Mouse (Mus musculus): ENCODE measurements around the gene Mmrn1. TPM values are rescaled to one million over a fixed set of nuclear protein-coding genes. Genes with fewer than 3 reads are reported as not detected.
A peak's percentile ranks its signal among the peaks of the same experiment; 100 is the strongest.

Mmrn1 gene
- polyA plus RNA-seq, 1 experiment from 2014 or later = 1.4 TPM

GRCm38 (mm10) chr6:60995596-60995995 is 70.8 kb downstream of the Mmrn1 start:
- no peaks in the 10 kb centered on the region for H3K9me3 ChIP-seq (replicated peaks; ENCODE audit: low read length)
- no peak overlapping the region for H3K4me3 ChIP-seq (replicated peaks; ENCODE audit: low read depth, low read length)
- no peak overlapping the region for H3K27ac ChIP-seq
- ATAC-seq (replicated peaks; ENCODE audit: low FRiP score, low read depth) (no peak), DNase-seq (ENCODE audit: low spot score) (no peak)
- no peak overlapping the region for H3K9ac ChIP-seq (ENCODE audit: low read depth, low read length)
- no peaks in the 10 kb centered on the region for H3K27me3 ChIP-seq (ENCODE audit: insufficient read depth, low read length)
- H3K36me3 ChIP-seq (ENCODE audit: insufficient read depth, low read length) = no peaks in the 10 kb centered on the region
- no peak overlapping the region for H3K4me2 ChIP-seq (ENCODE audit: low read length)
- WGBS = 62% methylated on average over 6 of the region's 6 CpGs
- no peaks in the 10 kb centered on the region for H3K4me1 ChIP-seq (replicated peaks; ENCODE audit: insufficient read depth, low read length)
- no peak for TF ChIP-seq CTCF (IDR thresholded peaks at IDR 0.05; ENCODE audit: low read depth)

GRCm38 (mm10) chr6:60996328-60996727 is 71.6 kb downstream of the Mmrn1 start:
- H3K4me1 ChIP-seq (replicated peaks; ENCODE audit: insufficient read depth, low read length) = no peaks in the 10 kb centered on the region
- H3K9me3 ChIP-seq (replicated peaks; ENCODE audit: low read length) = no peaks in the 10 kb centered on the region
- WGBS = 72% methylated on average over 1 of the region's 1 CpGs
- no peak for ATAC-seq (replicated peaks; ENCODE audit: low FRiP score, low read depth)
- H3K9ac ChIP-seq (ENCODE audit: low read depth, low read length) = no peak overlapping the region
- H3K4me3 ChIP-seq (replicated peaks; ENCODE audit: low read depth, low read length) = no peak overlapping the region
- TF ChIP-seq CTCF (IDR thresholded peaks at IDR 0.05; ENCODE audit: low read depth) = no peak
- H3K27ac ChIP-seq = 0 out of 2 replicates have a peak overlapping the region, but pooled peaks have one; percentile 20
- no peaks in the 10 kb centered on the region for H3K27me3 ChIP-seq (ENCODE audit: insufficient read depth, low read length)
- DNase-seq (ENCODE audit: low spot score) = no peak
- no peaks in the 10 kb centered on the region for H3K36me3 ChIP-seq (ENCODE audit: insufficient read depth, low read length)
- H3K4me2 ChIP-seq (ENCODE audit: low read length) = no peak overlapping the region

- DNase-seq (ENCODE audit: low spot score) (no peak), ATAC-seq (replicated peaks; ENCODE audit: low FRiP score, low read depth) (no peak)
- WGBS = 89% methylated on average over 6 of the region's 6 CpGs
- no peaks in the 10 kb centered on the region for H3K4me1 ChIP-seq (replicated peaks; ENCODE audit: insufficient read depth, low read length)
- H3K27me3 ChIP-seq (ENCODE audit: insufficient read depth, low read length) = no peaks in the 10 kb centered on the region
- no peak for TF ChIP-seq CTCF (IDR thresholded peaks at IDR 0.05; ENCODE audit: low read depth)
- no peak overlapping the region for H3K4me3 ChIP-seq (replicated peaks; ENCODE audit: low read depth, low read length)
- no peak overlapping the region for H3K27ac ChIP-seq
- H3K36me3 ChIP-seq (ENCODE audit: insufficient read depth, low read length) = no peaks in the 10 kb centered on the region
- no peak overlapping the region for H3K4me2 ChIP-seq (ENCODE audit: low read length)
- no peaks in the 10 kb centered on the region for H3K9me3 ChIP-seq (replicated peaks; ENCODE audit: low read length)
- no peak overlapping the region for H3K9ac ChIP-seq (ENCODE audit: low read depth, low read length)
Observed at GRCm38 (mm10) chr6:61001003-61001790, 76.4 kb downstream of the Mmrn1 start.

GRCm38 (mm10) chr6:61003916-61004765 is 79.4 kb downstream of the Mmrn1 start:
- no peak for ATAC-seq (replicated peaks; ENCODE audit: low FRiP score, low read depth)
- no peaks in the 10 kb centered on the region for H3K36me3 ChIP-seq (ENCODE audit: insufficient read depth, low read length)
- no peaks in the 10 kb centered on the region for H3K9me3 ChIP-seq (replicated peaks; ENCODE audit: low read length)
- no peaks in the 10 kb centered on the region for H3K4me1 ChIP-seq (replicated peaks; ENCODE audit: insufficient read depth, low read length)
- TF ChIP-seq CTCF (IDR thresholded peaks at IDR 0.05; ENCODE audit: low read depth) = no peak
- WGBS = 68% methylated on average over 3 of the region's 3 CpGs
- H3K4me3 ChIP-seq (replicated peaks; ENCODE audit: low read depth, low read length) = no peak overlapping the region
- H3K4me2 ChIP-seq (ENCODE audit: low read length) = no peak overlapping the region
- no peak for DNase-seq (ENCODE audit: low spot score)
- H3K9ac ChIP-seq (ENCODE audit: low read depth, low read length) = no peak overlapping the region
- no peak overlapping the region for H3K27ac ChIP-seq
- H3K27me3 ChIP-seq (ENCODE audit: insufficient read depth, low read length) = no peaks in the 10 kb centered on the region

GRCm38 (mm10) chr6:61013780-61014179 is 89.0 kb downstream of the Mmrn1 start:
- Histone ChIP-seq H3K9me3 (replicated peaks; ENCODE audit: low read length) (no peaks in the 10 kb centered on the region), H3K27ac (no peak overlapping the region), H3K4me3 (replicated peaks; ENCODE audit: low read depth, low read length) (no peak overlapping the region), H3K4me2 (ENCODE audit: low read length) (no peak overlapping the region), H3K36me3 (ENCODE audit: insufficient read depth, low read length) (no peaks in the 10 kb centered on the region), H3K27me3 (ENCODE audit: insufficient read depth, low read length) (no peaks in the 10 kb centered on the region), H3K9ac (ENCODE audit: low read depth, low read length) (no peak overlapping the region), H3K4me1 (replicated peaks; ENCODE audit: insufficient read depth, low read length) (no peaks in the 10 kb centered on the region)
- ATAC-seq (replicated peaks; ENCODE audit: low FRiP score, low read depth) (no peak), DNase-seq (ENCODE audit: low spot score) (no peak)
- WGBS = 67% methylated on average over 5 of the region's 5 CpGs
- no peak for TF ChIP-seq CTCF (IDR thresholded peaks at IDR 0.05; ENCODE audit: low read depth)

GRCm38 (mm10) chr6:61019689-61020088 is 94.9 kb downstream of the Mmrn1 start:
- H3K27me3 ChIP-seq (ENCODE audit: insufficient read depth, low read length) = no peaks in the 10 kb centered on the region
- H3K36me3 ChIP-seq (ENCODE audit: insufficient read depth, low read length) = no peaks in the 10 kb centered on the region
- DNase-seq (ENCODE audit: low spot score) (no peak), ATAC-seq (replicated peaks; ENCODE audit: low FRiP score, low read depth) (no peak)
- WGBS = 84% methylated on average over 1 of the region's 1 CpGs
- no peaks in the 10 kb centered on the region for H3K4me1 ChIP-seq (replicated peaks; ENCODE audit: insufficient read depth, low read length)
- no peak overlapping the region for H3K4me2 ChIP-seq (ENCODE audit: low read length)
- TF ChIP-seq CTCF (IDR thresholded peaks at IDR 0.05; ENCODE audit: low read depth) = no peak
- no peak overlapping the region for H3K9ac ChIP-seq (ENCODE audit: low read depth, low read length)
- no peaks in the 10 kb centered on the region for H3K9me3 ChIP-seq (replicated peaks; ENCODE audit: low read length)
- no peak overlapping the region for H3K27ac ChIP-seq
- no peak overlapping the region for H3K4me3 ChIP-seq (replicated peaks; ENCODE audit: low read depth, low read length)
